Mouse (Mus musculus): Measurements from ENCODE around the gene Lsm11. TPM values are rescaled to one million over a fixed set of nuclear protein-coding genes. Genes with fewer than 3 reads are reported as not detected.

Lsm11 gene
- polyA plus RNA-seq, 1 experiment from 2014 or later: 8.3 TPM

- WGBS: 47% methylated on average over 8 of the region's 8 CpGs
- DNase-seq (ENCODE audit: low spot score): peak; percentile 45
- H3K9ac ChIP-seq (ENCODE audit: low read depth, low read length): 0 out of 2 replicates have a peak overlapping the region, but pooled peaks have one; percentile 34
Observed at GRCm38 (mm10) chr11:45906109-45906786, 38.5 kb downstream of the Lsm11 start.

GRCm38 (mm10) chr11:45900233-45901015 lies 44.3 kb downstream of the Lsm11 start:
- Histone ChIP-seq H3K4me3 (ENCODE audit: low read depth, low read length) (no peak overlapping the region), H3K36me3 (ENCODE audit: control insufficient read depth, insufficient read depth, low read length) (peaks cover 18% of the 10 kb centered on the region), H3K4me1 (replicated peaks; ENCODE audit: control insufficient read depth, insufficient read depth, low read length) (no peaks in the 10 kb centered on the region; the same call in 1 of the 2 replicates), H3K9me3 (ENCODE audit: control insufficient read depth, low read length) (no peaks in the 10 kb centered on the region), H3K4me2 (no peak overlapping the region), H3K27me3 (replicated peaks; ENCODE audit: control insufficient read depth, insufficient read depth, low read length) (no peaks in the 10 kb centered on the region), H3K9ac (ENCODE audit: low read depth, low read length) (no peak overlapping the region), H3K27ac (ENCODE audit: low read depth, low read length) (no peak overlapping the region)
- ATAC-seq (replicated peaks; ENCODE audit: low FRiP score) (no peak), DNase-seq (ENCODE audit: low spot score) (no peak)
- WGBS: 89% methylated on average over 11 of the region's 11 CpGs

More at GRCm38 (mm10) chr11:45906109-45906786, 38.5 kb downstream of the Lsm11 start:
- Histone ChIP-seq H3K36me3 (ENCODE audit: control insufficient read depth, insufficient read depth, low read length) (peaks cover 27% of the 10 kb centered on the region; the same call in 1 of the 2 replicates), H3K4me3 (ENCODE audit: low read depth, low read length) (no peak overlapping the region), H3K4me2 (peak overlapping the region; percentile 20; the same call in 1 of the 2 replicates), H3K27me3 (replicated peaks; ENCODE audit: control insufficient read depth, insufficient read depth, low read length) (no peaks in the 10 kb centered on the region), H3K27ac (ENCODE audit: low read depth, low read length) (peak overlapping the region; percentile 58), H3K4me1 (replicated peaks; ENCODE audit: control insufficient read depth, insufficient read depth, low read length) (peaks cover 11% of the 10 kb centered on the region), H3K9me3 (ENCODE audit: control insufficient read depth, low read length) (no peaks in the 10 kb centered on the region)
- ATAC-seq (replicated peaks; ENCODE audit: low FRiP score): peak; percentile 99

GRCm38 (mm10) chr11:45897392-45897791 lies 47.3 kb downstream of the Lsm11 start:
- no peak overlapping the region for H3K9ac ChIP-seq (ENCODE audit: low read depth, low read length)
- no peak for ATAC-seq (replicated peaks; ENCODE audit: low FRiP score)
- no peaks in the 10 kb centered on the region for H3K9me3 ChIP-seq (ENCODE audit: control insufficient read depth, low read length)
- peaks cover 29% of the 10 kb centered on the region for H3K36me3 ChIP-seq (ENCODE audit: control insufficient read depth, insufficient read depth, low read length)
- H3K4me2 ChIP-seq: no peak overlapping the region
- WGBS: 92% methylated on average over 2 of the region's 2 CpGs
- no peak overlapping the region for H3K27ac ChIP-seq (ENCODE audit: low read depth, low read length)
- H3K4me3 ChIP-seq (ENCODE audit: low read depth, low read length): no peak overlapping the region
- H3K4me1 ChIP-seq (replicated peaks; ENCODE audit: control insufficient read depth, insufficient read depth, low read length): no peaks in the 10 kb centered on the region
- no peak for DNase-seq (ENCODE audit: low spot score)
- H3K27me3 ChIP-seq (replicated peaks; ENCODE audit: control insufficient read depth, insufficient read depth, low read length): no peaks in the 10 kb centered on the region

GRCm38 (mm10) chr11:45892861-45893360 lies 51.8 kb downstream of the Lsm11 start:
- peaks cover 36% of the 10 kb centered on the region for H3K36me3 ChIP-seq (ENCODE audit: control insufficient read depth, insufficient read depth, low read length)
- H3K4me1 ChIP-seq (replicated peaks; ENCODE audit: control insufficient read depth, insufficient read depth, low read length): no peaks in the 10 kb centered on the region
- H3K27ac ChIP-seq (ENCODE audit: low read depth, low read length): no peak overlapping the region
- no peak for ATAC-seq (replicated peaks; ENCODE audit: low FRiP score)
- no peaks in the 10 kb centered on the region for H3K9me3 ChIP-seq (ENCODE audit: control insufficient read depth, low read length)
- no peak overlapping the region for H3K4me2 ChIP-seq
- 94% methylated on average over 5 of the region's 5 CpGs for WGBS
- DNase-seq (ENCODE audit: low spot score): no peak
- H3K9ac ChIP-seq (ENCODE audit: low read depth, low read length): no peak overlapping the region
- no peaks in the 10 kb centered on the region for H3K27me3 ChIP-seq (replicated peaks; ENCODE audit: control insufficient read depth, insufficient read depth, low read length)
- H3K4me3 ChIP-seq (ENCODE audit: low read depth, low read length): no peak overlapping the region

GRCm38 (mm10) chr11:45890423-45890822 lies 54.3 kb downstream of the Lsm11 start:
- no peaks in the 10 kb centered on the region for H3K9me3 ChIP-seq (ENCODE audit: control insufficient read depth, low read length)
- WGBS: 91% methylated on average over 20 of the region's 20 CpGs
- ATAC-seq (replicated peaks; ENCODE audit: low FRiP score) (no peak), DNase-seq (ENCODE audit: low spot score) (no peak)
- H3K9ac ChIP-seq (ENCODE audit: low read depth, low read length): no peak overlapping the region
- no peaks in the 10 kb centered on the region for H3K4me1 ChIP-seq (replicated peaks; ENCODE audit: control insufficient read depth, insufficient read depth, low read length)
- H3K4me3 ChIP-seq (ENCODE audit: low read depth, low read length): no peak overlapping the region
- no peak overlapping the region for H3K4me2 ChIP-seq
- no peak overlapping the region for H3K27ac ChIP-seq (ENCODE audit: low read depth, low read length)
- no peaks in the 10 kb centered on the region for H3K27me3 ChIP-seq (replicated peaks; ENCODE audit: control insufficient read depth, insufficient read depth, low read length)
- H3K36me3 ChIP-seq (ENCODE audit: control insufficient read depth, insufficient read depth, low read length): peaks cover 41% of the 10 kb centered on the region

GRCm38 (mm10) chr11:45889981-45890380 lies 54.8 kb downstream of the Lsm11 start:
- Histone ChIP-seq H3K27ac (ENCODE audit: low read depth, low read length) (no peak overlapping the region), H3K36me3 (ENCODE audit: control insufficient read depth, insufficient read depth, low read length) (peaks cover 39% of the 10 kb centered on the region), H3K27me3 (replicated peaks; ENCODE audit: control insufficient read depth, insufficient read depth, low read length) (no peaks in the 10 kb centered on the region), H3K4me1 (replicated peaks; ENCODE audit: control insufficient read depth, insufficient read depth, low read length) (no peaks in the 10 kb centered on the region), H3K4me3 (ENCODE audit: low read depth, low read length) (no peak overlapping the region), H3K9me3 (ENCODE audit: control insufficient read depth, low read length) (no peaks in the 10 kb centered on the region), H3K9ac (ENCODE audit: low read depth, low read length) (no peak overlapping the region), H3K4me2 (no peak overlapping the region)
- no peak for DNase-seq (ENCODE audit: low spot score)
- 90% methylated on average over 3 of the region's 3 CpGs for WGBS
- no peak for ATAC-seq (replicated peaks; ENCODE audit: low FRiP score)

GRCm38 (mm10) chr11:45888471-45889030 lies 56.2 kb downstream of the Lsm11 start:
- no peak overlapping the region for H3K4me2 ChIP-seq
- no peak for ATAC-seq (replicated peaks; ENCODE audit: low FRiP score)
- 84% methylated on average over 9 of the region's 9 CpGs for WGBS
- no peaks in the 10 kb centered on the region for H3K27me3 ChIP-seq (replicated peaks; ENCODE audit: control insufficient read depth, insufficient read depth, low read length)
- no peak overlapping the region for H3K4me3 ChIP-seq (ENCODE audit: low read depth, low read length)
- peaks cover 34% of the 10 kb centered on the region for H3K36me3 ChIP-seq (ENCODE audit: control insufficient read depth, insufficient read depth, low read length)
- no peaks in the 10 kb centered on the region for H3K4me1 ChIP-seq (replicated peaks; ENCODE audit: control insufficient read depth, insufficient read depth, low read length)
- no peak for DNase-seq (ENCODE audit: low spot score)
- no peaks in the 10 kb centered on the region for H3K9me3 ChIP-seq (ENCODE audit: control insufficient read depth, low read length)
- H3K9ac ChIP-seq (ENCODE audit: low read depth, low read length): no peak overlapping the region
- no peak overlapping the region for H3K27ac ChIP-seq (ENCODE audit: low read depth, low read length)

- Histone ChIP-seq H3K4me2 (no peak overlapping the region), H3K9ac (ENCODE audit: low read depth, low read length) (no peak overlapping the region), H3K36me3 (ENCODE audit: control insufficient read depth, insufficient read depth, low read length) (peaks cover 28% of the 10 kb centered on the region), H3K4me3 (ENCODE audit: low read depth, low read length) (no peak overlapping the region), H3K27ac (ENCODE audit: low read depth, low read length) (no peak overlapping the region), H3K27me3 (replicated peaks; ENCODE audit: control insufficient read depth, insufficient read depth, low read length) (no peaks in the 10 kb centered on the region), H3K4me1 (replicated peaks; ENCODE audit: control insufficient read depth, insufficient read depth, low read length) (no peaks in the 10 kb centered on the region; the same call in 1 of the 2 replicates), H3K9me3 (ENCODE audit: control insufficient read depth, low read length) (no peaks in the 10 kb centered on the region)
- DNase-seq (ENCODE audit: low spot score) (no peak), ATAC-seq (replicated peaks; ENCODE audit: low FRiP score) (no peak)
- WGBS: 93% methylated on average over 5 of the region's 5 CpGs
Observed at GRCm38 (mm10) chr11:45886596-45886995, 58.1 kb downstream of the Lsm11 start.

All from liver, embryonic 11.5 days (tissue).